Mouse (Mus musculus) hematopoietic stem cell, adult 5-6 weeks (primary cell): ENCODE measurements around the gene 1600014C10Rik. TPM values are rescaled to one million over a fixed set of nuclear protein-coding genes. Genes with fewer than 3 reads are reported as not detected.

Experiments
- ATAC-seq, 2 experiments: fragments of 125-278 bp in 1 of 2; replicated peaks in 1 of 2; 2 replicates each; pipeline ENCODE4 v1.8.0; 2016 to 2017; ENCODE audit warnings: inconsistent platforms in 2 of 2, mild to moderate bottlenecking in 2 of 2, moderate number of reproducible peaks in 2 of 2, low read depth in 1 of 2, moderate TSS enrichment in 1 of 2; ENCODE audit not compliant: low FRiP score in 2 of 2, poor library complexity in 2 of 2, severe bottlenecking in 2 of 2, insufficient read depth in 1 of 2, low TSS enrichment in 1 of 2
- total RNA-seq: library from RNA; stranded (forward); fragments of 172-1452, 232-1000 nt; gene quantifications from 2 replicates; pipeline ENCODE4 v1.2.3, GENCODE M21; 2017

Gene 1600014C10Rik
- total RNA-seq, 1 experiment from 2014 or later, result 17.9 TPM

- ATAC-seq, result peak; percentile 95 to 96
Measured at GRCm38 (mm10) chr7:38227900-38228298, 44.9 kb downstream of the 1600014C10Rik start, which contains the start of gene Plekhf1. Gene Plekhf1, minus strand, starts transcription at chr7:38228016.

GRCm38 (mm10) chr7:38228329-38228728 is 45.3 kb downstream of the 1600014C10Rik start:
- ATAC-seq, result no peak

- no peak for ATAC-seq
Measured at GRCm38 (mm10) chr7:38230285-38230684, 47.3 kb downstream of the 1600014C10Rik start.

- ATAC-seq, result peak in 1 of 2 experiments; percentile 42; a peak in 1 of 4 replicates
Measured at GRCm38 (mm10) chr7:38236400-38237105, 53.5 kb downstream of the 1600014C10Rik start.

GRCm38 (mm10) chr7:38237140-38237539 is 54.1 kb downstream of the 1600014C10Rik start:
- ATAC-seq, result peak in 1 of 2 experiments; percentile 32; a peak in 1 of 4 replicates

- no peak for ATAC-seq
Measured at GRCm38 (mm10) chr7:38242417-38242816, 59.4 kb downstream of the 1600014C10Rik start.

Other genes starting within 250 kb of the 1600014C10Rik start
- 77.0 and 87.2 TPM in 2 replicates for gene Uri1, start 159.7 kb upstream of the 1600014C10Rik start, total RNA-seq
- gene Ccne1, start 75.7 kb upstream of the 1600014C10Rik start, total RNA-seq, result 8.1 and 31.4 TPM in 2 replicates
- gene Plekhf1, start 44.8 kb downstream of the 1600014C10Rik start, total RNA-seq, result 0.69 and 1.4 TPM in 2 replicates
- gene Pop4, start 88.2 kb downstream of the 1600014C10Rik start, total RNA-seq, result 55.8 and 56.6 TPM in 2 replicates